Mouse (Mus musculus) midbrain, embryonic 16.5 days (tissue): ENCODE results near the gene Ccl1. TPM values are rescaled to one million over a fixed set of nuclear protein-coding genes. Genes with fewer than 3 reads are reported as not detected.

Source experiments
- ATAC-seq: fragments of 200-750 bp; cut with Nextera tagmentation; 2 replicates; pipeline ENCODE4 v1.8.0; 2017; ENCODE audit warnings: moderate TSS enrichment
- H3K27ac ChIP-seq: fragments of 300-500 bp; sonication (generic); 2 replicates; pipeline ENCODE4 v1.5.1; 2014; ENCODE audit warnings: mild to moderate bottlenecking, low read length, mixed read lengths
- H3K27me3 ChIP-seq: fragments of 300-500 bp; sonication (generic); 2 replicates; pipeline ENCODE4 v1.6.1; 2014; ENCODE audit warnings: low read depth, low read length, mixed read lengths; ENCODE audit not compliant: control insufficient read depth, insufficient read depth
- H3K36me3 ChIP-seq: fragments of 300-500 bp; sonication (generic); 2 replicates; pipeline ENCODE4 v1.6.1; 2014; ENCODE audit warnings: mild to moderate bottlenecking, low read length, moderate library complexity, mixed read lengths; ENCODE audit not compliant: control insufficient read depth, insufficient read depth
- H3K4me1 ChIP-seq: fragments of 300-500 bp; sonication (generic); 2 replicates; pipeline ENCODE4 v1.6.1; 2014; ENCODE audit warnings: mild to moderate bottlenecking, low read length, mixed read lengths; ENCODE audit not compliant: control insufficient read depth, insufficient read depth
- H3K4me2 ChIP-seq: fragments of 300-500 bp; sonication (generic); 2 replicates; pipeline ENCODE4 v1.6.1; 2014; ENCODE audit warnings: mild to moderate bottlenecking, low read length, mixed read lengths
- H3K4me3 ChIP-seq: fragments of 300-500 bp; sonication (generic); 2 replicates; pipeline ENCODE4 v1.5.1; 2014; ENCODE audit warnings: low read depth, mild to moderate bottlenecking, low read length, moderate library complexity, mixed read lengths
- H3K9ac ChIP-seq: fragments of 300-500 bp; sonication (generic); 2 replicates; pipeline ENCODE4 v1.6.1; 2014; ENCODE audit warnings: low read depth, low read length, mixed read lengths
- H3K9me3 ChIP-seq: fragments of 300-500 bp; sonication (generic); replicated peaks from 2 replicates; pipeline ENCODE4 v1.6.1; 2014; ENCODE audit warnings: mild to moderate bottlenecking, low read length, mixed read lengths; ENCODE audit not compliant: control insufficient read depth, poor library complexity, severe bottlenecking
- WGBS: fragments of 180-500 bp; shearing (Covaris S2); extraction: QIAGEN DNeasy Blood & Tissue Kit; methylation state at CpG from one replicate; pipeline ENCODE4 v1.1.7; 2014; 5-methylcytosine and 5-hydroxymethylcytosine counted together
- polyA plus RNA-seq: library from polyadenylated mRNA; unstranded; fragments of >200 nt; fragmentation: Nextera tagmentation; extraction: Ambion mirVana; gene quantifications from 2 replicates; pipeline ENCODE4 v1.2.1, GENCODE M21; 2015

Ccl1 gene
- polyA plus RNA-seq: 0.92 and 1.1 TPM in 2 replicates

GRCm38 (mm10) chr11:82305590-82305989 lies at the start of gene Ccl1:
Gene Ccl1 (minus strand): TSS chr11:82305690.
- Histone ChIP-seq H3K4me1 (peaks cover under 1% of the 10 kb centered on the region; the same call in 1 of the 2 replicates), H3K4me2 (no peak within 1 kb of the TSS), H3K27me3 (no peaks in the 10 kb centered on the region), H3K36me3 (no peaks in the 10 kb centered on the region), H3K9me3 (no peaks in the 10 kb centered on the region), H3K27ac (no peak within 1 kb of the TSS), H3K9ac (no peak within 1 kb of the TSS), H3K4me3 (no peak within 1 kb of the TSS)
- ATAC-seq: no peak
- 73% methylated on average over 4 of the region's 4 CpGs for WGBS

GRCm38 (mm10) chr11:82351039-82351438 lies 45.5 kb upstream of the Ccl1 start:
- Histone ChIP-seq H3K9ac (no peak overlapping the region), H3K9me3 (no peaks in the 10 kb centered on the region), H3K4me3 (no peak overlapping the region), H3K4me1 (no peaks in the 10 kb centered on the region), H3K27me3 (no peaks in the 10 kb centered on the region), H3K4me2 (no peak overlapping the region), H3K27ac (no peak overlapping the region), H3K36me3 (no peaks in the 10 kb centered on the region)
- no peak for ATAC-seq
- 89% methylated on average over 10 of the region's 10 CpGs for WGBS

DNA sequence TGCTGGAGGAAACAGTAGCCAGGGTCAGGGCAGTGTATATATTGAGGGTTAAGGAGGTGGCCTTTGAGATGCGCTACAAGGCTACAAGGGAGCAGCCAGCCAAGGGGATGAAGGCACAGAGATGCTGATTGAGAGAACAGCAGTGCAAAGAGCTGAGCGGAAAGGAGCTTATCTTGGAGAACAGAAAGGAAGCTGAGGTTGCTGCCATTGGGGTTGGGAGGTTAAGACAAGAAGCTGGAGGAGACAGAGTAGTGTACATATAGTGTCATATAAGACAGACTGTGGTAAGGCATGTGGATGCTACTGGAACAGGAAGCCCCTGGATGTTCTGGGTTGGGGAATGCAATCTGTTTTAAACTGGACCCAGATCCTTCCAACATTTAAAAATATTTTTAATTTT lies 35.4 kb upstream of the Ccl1 start:
- Histone ChIP-seq H3K4me1 (no peaks in the 10 kb centered on the region), H3K36me3 (no peaks in the 10 kb centered on the region), H3K4me2 (no peak overlapping the region), H3K9me3 (no peaks in the 10 kb centered on the region), H3K4me3 (no peak overlapping the region), H3K27ac (no peak overlapping the region), H3K27me3 (no peaks in the 10 kb centered on the region), H3K9ac (0 out of 2 replicates have a peak overlapping the region, but pooled peaks have one; percentile 11)
- ATAC-seq: no peak
- WGBS: 62% methylated on average over 2 of the region's 2 CpGs

- no peaks in the 10 kb centered on the region for H3K27me3 ChIP-seq
- H3K36me3 ChIP-seq: no peaks in the 10 kb centered on the region
- H3K27ac ChIP-seq: no peak overlapping the region
- 56% methylated on average over 6 of the region's 6 CpGs for WGBS
- no peaks in the 10 kb centered on the region for H3K9me3 ChIP-seq
- H3K4me1 ChIP-seq: no peaks in the 10 kb centered on the region
- no peak for ATAC-seq
- no peak overlapping the region for H3K4me3 ChIP-seq
- peak overlapping the region; percentile 11; the same call in 1 of the 2 replicates for H3K9ac ChIP-seq
- H3K4me2 ChIP-seq: no peak overlapping the region
These were observed 34.9 kb upstream of the Ccl1 start for GRCm38 (mm10) chr11:82340416-82340815.

GRCm38 (mm10) chr11:82339921-82340401 lies 34.5 kb upstream of the Ccl1 start:
- H3K9me3 ChIP-seq: no peaks in the 10 kb centered on the region
- H3K4me1 ChIP-seq: no peaks in the 10 kb centered on the region
- 40% methylated on average over 7 of the region's 7 CpGs for WGBS
- no peak overlapping the region for H3K27ac ChIP-seq
- peak overlapping the region; percentile 11; the same call in 1 of the 2 replicates for H3K9ac ChIP-seq
- H3K27me3 ChIP-seq: no peaks in the 10 kb centered on the region
- no peak overlapping the region for H3K4me3 ChIP-seq
- H3K36me3 ChIP-seq: no peaks in the 10 kb centered on the region
- ATAC-seq: no peak
- no peak overlapping the region for H3K4me2 ChIP-seq

- no peaks in the 10 kb centered on the region for H3K36me3 ChIP-seq
- no peaks in the 10 kb centered on the region for H3K9me3 ChIP-seq
- peaks cover 7% of the 10 kb centered on the region for H3K4me1 ChIP-seq
- ATAC-seq: no peak
- no peaks in the 10 kb centered on the region for H3K27me3 ChIP-seq
- H3K27ac ChIP-seq: no peak overlapping the region
- 50% methylated on average over 7 of the region's 7 CpGs for WGBS
- no peak overlapping the region for H3K4me2 ChIP-seq
- no peak overlapping the region for H3K4me3 ChIP-seq
- no peak overlapping the region for H3K9ac ChIP-seq
These were observed 7.7 kb upstream of the Ccl1 start for GRCm38 (mm10) chr11:82313153-82313552.

GRCm38 (mm10) chr11:82310336-82311045 lies 5.0 kb upstream of the Ccl1 start:
- Histone ChIP-seq H3K4me3 (0 out of 2 replicates have a peak overlapping the region, but pooled peaks have one; percentile 1), H3K9me3 (no peaks in the 10 kb centered on the region), H3K4me1 (peaks cover 7% of the 10 kb centered on the region), H3K9ac (peak overlapping the region; percentile 1; the same call in 1 of the 2 replicates), H3K27me3 (no peaks in the 10 kb centered on the region), H3K4me2 (peak overlapping the region; percentile 33), H3K27ac (peak overlapping the region; percentile 26; the same call in 1 of the 2 replicates), H3K36me3 (no peaks in the 10 kb centered on the region)
- peak; percentile 75; the same call in 1 of the 2 replicates for ATAC-seq
- WGBS: 14% methylated on average over 12 of the region's 12 CpGs

GRCm38 (mm10) chr11:82297895-82298294 lies 7.6 kb downstream of the Ccl1 start:
- Histone ChIP-seq H3K9ac (no peak overlapping the region), H3K36me3 (no peaks in the 10 kb centered on the region), H3K9me3 (no peaks in the 10 kb centered on the region; the same call in 1 of the 2 replicates), H3K4me2 (no peak overlapping the region), H3K4me3 (no peak overlapping the region), H3K27me3 (no peaks in the 10 kb centered on the region), H3K4me1 (no peaks in the 10 kb centered on the region), H3K27ac (no peak overlapping the region)
- 82% methylated on average over 4 of the region's 4 CpGs for WGBS
- ATAC-seq: no peak

- no peaks in the 10 kb centered on the region for H3K27me3 ChIP-seq
- H3K4me3 ChIP-seq: no peak overlapping the region
- H3K4me1 ChIP-seq: no peaks in the 10 kb centered on the region
- no peak overlapping the region for H3K27ac ChIP-seq
- H3K36me3 ChIP-seq: no peaks in the 10 kb centered on the region
- H3K4me2 ChIP-seq: no peak overlapping the region
- no peak overlapping the region for H3K9ac ChIP-seq
- ATAC-seq: no peak
- H3K9me3 ChIP-seq: no peaks in the 10 kb centered on the region; the same call in 1 of the 2 replicates
These were observed 14.6 kb downstream of the Ccl1 start for GRCm38 (mm10) chr11:82290841-82291240.
